Mouse (Mus musculus): ENCODE measurements around the gene Cracr2b.

Cracr2b gene

DNA sequence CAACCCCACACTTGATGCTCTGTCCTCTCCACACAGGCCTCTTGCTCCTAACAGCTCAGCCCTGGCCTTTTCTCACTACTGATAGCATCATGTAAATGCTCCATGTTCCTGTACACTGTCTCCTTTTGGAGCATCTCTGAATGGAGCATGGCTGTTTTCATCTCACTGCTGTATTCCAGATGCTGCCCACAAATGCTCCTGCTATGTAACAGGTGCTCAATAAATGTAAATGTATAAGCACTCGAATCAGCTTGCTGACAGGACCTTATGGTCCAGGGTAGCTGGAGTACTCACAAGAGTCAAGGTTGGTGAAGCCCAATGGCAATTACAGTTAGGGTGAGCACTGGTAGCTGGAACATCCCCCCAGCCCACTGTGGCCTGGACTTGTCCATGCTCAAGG lies 10.3 kb downstream of the Cracr2b start:
- DNase-seq: no peak

DNA sequence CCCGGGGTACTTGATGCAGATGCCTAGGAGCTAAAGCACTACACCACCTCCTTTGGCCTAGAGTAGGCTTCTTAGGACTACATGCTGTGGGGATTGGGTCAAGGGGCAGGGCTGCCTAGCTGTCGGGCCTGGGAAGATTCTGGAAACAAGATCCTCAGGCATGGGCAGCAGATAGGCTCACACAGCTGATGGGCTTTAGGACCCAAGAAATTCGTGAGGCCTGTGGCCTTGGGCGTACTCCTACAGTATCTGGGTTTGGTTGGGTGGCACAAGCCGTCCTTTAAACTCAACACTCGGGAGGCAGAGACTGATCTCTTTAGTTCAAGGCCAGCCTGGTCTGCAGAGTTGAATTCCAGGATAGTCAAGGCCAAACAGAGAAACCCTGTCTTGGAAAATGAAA lies 11.3 kb downstream of the Cracr2b start:
- no peak for DNase-seq

DNA sequence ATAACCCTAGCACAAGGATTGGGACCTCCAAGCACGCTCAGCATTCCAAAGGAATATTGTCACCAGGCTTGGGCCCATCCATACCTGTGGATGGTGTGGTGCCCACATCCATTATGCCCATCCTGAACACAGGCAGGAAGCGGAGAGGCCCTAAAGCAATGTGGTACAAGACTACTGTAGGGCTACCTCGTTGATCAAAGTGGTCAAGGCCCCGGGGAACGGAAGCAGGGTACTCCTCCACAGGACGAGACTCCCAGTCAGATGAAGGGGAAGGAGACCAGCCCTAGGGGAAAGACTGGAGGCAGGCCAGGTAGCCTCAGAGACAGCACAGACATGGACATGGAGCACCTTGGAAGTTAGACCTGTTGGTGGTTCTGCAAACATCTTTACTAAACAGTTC lies 11.9 kb downstream of the Cracr2b start:
- no peak for DNase-seq

DNA sequence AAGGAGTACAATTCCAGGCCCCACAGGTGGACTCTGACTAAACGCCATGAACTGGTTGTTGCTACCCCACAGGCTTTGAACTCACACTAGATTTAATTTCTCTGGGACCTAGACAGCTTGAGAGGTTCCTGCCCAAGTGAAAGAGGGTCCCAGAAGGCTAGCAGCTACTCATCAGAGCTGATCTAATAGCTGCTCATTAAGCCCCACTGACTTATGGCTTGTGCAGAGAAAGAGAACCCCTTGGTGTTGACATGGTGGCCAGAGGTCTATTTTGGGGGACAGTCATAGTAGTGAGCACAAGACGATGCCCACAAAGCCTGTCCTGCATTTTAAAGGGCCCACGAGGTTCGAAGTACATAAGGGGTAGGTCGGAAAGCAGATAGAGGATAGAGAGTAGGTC lies 13.3 kb downstream of the Cracr2b start:
- no peak for DNase-seq

DNA sequence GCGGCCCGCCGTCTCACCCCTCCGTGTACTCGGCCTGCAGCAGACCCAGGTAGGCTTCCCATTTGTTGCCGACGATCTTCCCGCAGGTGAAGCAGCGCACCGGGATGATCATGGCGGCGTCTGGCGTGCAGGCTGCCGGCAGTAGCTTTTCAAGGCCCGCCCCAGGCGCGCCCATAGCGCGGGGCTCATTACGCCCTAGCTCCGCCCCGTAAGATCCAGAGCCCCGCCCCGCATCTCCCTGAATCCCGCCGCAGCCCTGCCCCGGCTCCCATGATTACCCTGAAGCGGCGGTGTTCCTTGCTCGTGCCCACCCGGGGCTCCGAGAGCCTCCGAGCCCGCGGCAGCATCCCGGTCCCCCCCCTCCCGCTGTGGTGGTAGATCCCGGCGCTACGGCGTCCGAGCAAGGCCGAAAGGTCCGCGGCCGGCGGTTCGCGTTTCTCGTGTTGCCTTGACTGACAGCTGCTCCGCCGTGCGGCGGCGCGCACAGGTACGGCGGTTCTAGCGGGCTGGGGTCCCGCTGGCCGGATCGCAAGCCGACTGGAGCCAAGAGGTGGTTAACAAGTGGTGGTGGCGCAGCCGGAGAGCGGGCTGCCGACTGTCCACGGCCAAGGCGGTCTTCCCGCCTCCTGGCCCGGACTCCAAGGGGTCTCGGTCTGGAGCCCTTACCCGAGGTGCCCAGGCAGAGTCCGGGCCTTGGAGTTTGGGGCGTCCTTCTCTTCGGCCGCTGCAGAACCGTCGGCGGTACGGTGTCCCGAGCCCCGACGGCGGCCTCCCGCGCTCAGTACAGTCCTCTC lies 14.3 kb downstream of the Cracr2b start, which contains the start of the genes Polr2l and Tspan4:
Gene Polr2l (minus strand): TSS at position 122 of the 794 bp plus-strand sequence.
Gene Tspan4 (plus strand): TSS at position 230 of the 794 bp plus-strand sequence.
- peak; percentile 80 to 87 for DNase-seq

DNA sequence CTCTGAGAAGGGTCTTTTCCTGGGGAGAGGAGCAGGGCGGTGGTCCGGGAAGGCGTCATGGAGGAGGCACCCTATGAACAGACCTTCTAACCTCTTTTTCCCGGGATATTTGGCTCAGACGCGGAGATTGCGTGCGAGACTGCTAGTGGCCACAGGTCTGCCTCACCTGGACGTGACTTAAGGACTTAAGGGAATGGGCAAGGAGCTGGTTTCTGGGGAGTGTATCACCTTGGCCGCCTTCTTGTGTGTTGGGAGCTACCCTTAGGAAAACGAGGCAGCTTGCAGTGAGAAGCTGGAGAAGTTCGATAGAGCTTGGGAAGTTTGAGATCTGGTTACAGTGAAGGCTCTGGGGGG lies 14.9 kb downstream of the Cracr2b start:
- DNase-seq: no peak

DNA sequence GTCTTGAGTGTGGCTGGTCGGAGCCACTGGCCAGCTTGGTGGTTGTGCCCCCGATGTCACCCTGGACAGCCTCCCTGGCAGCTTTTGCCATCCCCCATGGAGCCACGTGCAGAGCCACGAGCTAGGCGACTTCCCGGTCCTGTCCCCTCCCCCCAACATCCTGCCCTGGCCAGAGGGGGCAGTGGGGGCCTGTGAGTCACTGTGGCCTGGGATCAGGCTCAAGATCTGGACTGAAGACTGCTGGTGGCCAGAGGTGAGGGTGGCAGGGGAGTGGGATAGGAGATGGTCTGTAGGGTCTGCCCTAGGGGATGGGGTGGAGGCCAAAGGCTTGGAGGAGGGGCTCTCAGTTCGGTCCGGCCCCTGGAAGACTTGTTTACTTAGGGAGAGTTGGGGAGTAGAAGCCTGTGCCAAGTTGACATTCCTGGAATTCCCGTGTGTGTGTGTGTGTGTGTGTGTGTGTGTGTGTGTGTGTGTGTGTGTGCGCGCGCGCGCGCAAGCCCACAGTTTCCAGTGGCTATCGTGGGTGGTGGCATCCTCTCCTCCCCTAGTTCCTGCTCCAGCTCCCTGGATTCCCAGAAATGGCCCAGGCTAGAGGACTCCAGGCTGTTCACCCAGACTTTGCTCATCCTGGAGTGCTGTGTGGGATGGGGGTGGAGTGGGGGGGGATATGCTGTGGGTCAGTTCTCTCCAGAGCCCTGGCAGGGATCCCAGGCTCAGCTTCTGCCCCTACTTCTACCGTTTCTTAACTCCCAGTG lies 15.5 kb downstream of the Cracr2b start:
- peak; percentile 93 to 94 for DNase-seq

DNA sequence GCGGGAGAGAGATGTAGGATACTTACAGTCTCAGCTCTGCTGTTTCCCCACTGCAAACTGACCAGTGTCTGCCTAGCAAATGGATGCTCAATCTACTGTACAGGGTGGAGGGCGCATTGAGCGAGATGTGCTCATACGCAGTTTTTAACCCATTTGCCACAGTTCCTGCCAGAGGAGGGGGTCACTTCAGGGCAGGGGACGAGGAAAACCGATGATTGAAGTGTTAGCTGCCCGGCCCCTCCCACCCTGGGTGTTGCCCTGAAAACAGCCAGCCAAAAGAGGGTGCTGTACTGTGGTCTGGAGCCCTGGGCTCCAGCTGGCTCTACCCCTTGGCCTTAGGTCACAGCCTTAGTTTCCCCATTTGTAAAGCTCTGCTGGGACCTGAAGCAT lies 16.1 kb downstream of the Cracr2b start:
- DNase-seq: no peak

DNA sequence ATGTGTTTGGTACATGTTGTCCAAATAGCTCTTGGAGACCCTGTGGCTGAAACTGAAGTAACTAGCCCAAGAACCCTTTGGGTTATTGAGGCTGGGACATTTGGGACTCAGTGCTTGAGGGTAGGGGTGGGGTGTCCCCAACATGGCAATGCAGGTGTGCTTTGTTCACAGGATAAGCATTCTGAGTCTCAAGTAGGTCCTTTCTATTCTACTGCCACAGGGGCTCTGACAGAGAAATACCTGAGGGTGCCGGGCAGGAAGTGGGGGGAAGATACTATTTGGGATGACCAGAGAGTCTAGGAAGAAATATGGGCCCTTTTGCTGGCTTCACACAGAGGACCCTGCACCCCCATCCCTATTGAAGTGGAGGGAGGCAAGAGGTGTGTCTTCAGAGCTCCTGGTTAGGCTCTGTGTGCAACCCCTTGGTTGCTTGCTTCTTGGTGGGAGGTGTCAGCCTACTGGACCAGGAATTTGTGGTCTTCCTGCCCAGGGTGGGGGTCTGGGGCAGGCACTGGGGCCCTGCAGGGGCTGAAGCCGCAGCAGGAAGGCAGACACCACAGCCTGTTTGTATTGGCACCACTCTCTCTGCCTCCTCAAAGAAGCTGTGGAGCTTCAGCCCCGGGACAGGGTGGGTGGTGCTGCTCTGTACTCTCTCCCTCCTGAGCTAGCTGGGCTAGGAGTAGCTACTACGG lies 16.8 kb downstream of the Cracr2b start:
- peak in 1 of 2 experiments; percentile 35 for DNase-seq

DNA sequence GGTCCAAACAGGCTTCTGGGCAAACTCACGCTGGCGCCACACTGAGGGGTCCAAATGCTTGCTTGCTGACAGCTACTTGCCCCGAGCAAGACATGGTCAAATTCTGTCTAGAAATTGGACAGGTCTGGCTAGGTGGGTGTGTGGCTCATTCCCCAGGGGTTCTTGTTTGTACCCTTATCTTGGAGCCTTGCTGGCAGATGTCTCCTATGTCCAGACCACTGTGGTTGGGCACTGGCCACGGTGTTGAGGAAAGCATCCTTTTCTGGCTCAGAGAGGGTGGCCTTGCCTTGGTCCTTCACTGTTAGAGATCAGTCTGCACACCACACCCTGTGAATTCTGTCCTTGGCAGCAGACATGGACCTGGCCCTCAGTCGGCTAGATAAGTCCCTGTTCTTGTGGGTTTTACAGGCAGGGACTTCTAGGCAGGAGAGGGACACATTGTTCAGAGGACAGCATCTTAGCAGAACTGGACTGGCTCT lies 17.4 kb downstream of the Cracr2b start:
- DNase-seq: no peak

DNA sequence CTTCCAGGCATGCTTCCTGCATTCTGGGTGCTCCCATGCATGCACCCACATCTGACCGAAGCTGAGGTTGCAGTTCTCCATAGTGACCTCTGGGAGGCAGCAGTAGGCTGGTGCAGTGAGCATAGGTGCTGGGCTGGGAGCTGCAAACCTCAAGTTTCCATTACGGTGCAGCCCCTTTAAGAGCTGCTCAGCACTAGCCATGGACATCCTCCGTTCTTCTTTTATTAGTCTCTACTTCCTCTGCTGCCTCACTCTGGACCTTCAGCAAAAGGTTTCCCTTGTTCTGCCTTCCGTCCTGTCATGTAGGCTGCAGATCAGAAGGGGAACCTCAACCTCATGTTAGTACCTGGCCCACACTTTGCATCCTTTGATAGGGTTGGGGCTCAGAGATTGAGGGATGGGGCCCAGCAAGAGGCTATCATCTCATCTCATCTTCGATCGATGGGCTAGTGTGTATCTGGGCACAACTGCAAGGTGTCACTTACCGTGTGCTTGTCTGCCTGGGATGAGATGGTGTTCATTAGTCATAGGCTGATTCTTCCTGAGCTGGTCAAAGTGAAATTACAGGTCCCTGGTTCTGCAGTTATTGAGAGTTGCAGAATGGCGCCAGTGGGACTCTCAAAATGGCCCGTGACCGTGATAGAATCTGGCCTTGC lies 20.1 kb downstream of the Cracr2b start:
- peak; percentile 71 to 75 for DNase-seq

DNA sequence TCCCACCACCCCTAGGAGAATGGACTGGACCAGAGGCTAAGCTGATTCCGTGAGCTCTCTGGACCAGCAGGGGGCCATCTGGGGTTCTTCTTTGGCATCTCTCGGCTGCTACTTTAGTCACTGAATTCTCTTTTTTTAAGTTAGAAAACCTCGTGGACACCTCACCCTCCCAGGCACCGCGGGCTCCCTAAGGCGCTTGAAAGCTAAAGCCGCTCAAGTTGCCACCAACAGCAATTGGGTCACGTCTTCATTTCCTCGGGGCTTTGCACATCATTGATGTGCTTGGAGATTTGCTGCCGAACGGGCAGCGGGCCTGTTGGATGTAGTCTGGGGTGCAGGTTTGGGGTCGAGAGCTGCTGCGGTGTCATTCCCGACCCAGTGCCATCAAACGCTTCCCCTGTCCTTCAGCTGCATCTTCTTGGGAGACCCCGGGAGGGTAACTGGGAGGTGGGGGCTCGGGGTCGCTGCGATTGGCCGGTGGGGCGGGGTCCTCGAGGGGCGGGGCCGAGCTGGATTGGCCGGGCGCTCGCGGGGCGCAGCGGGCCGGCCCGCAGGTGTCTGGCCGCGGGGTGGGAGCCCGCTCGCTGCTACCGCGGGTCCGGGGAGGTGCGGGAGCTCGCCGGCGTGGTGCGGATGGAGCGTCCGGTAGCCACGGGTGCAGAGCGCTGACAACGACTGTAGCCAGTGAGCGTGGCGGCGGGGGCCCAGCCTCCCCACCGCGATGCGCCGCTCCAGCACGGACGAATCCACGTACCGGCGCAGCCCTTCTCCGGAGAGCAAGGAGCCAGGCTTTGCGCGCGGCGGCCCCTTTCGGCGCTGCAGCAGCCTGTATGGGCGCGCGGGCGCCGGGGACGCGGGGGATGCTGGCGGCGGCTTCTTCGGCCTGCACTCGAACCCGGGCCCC lies 20.9 kb downstream of the Cracr2b start:
- peak in 1 of 2 experiments; percentile 52 for DNase-seq

DNA sequence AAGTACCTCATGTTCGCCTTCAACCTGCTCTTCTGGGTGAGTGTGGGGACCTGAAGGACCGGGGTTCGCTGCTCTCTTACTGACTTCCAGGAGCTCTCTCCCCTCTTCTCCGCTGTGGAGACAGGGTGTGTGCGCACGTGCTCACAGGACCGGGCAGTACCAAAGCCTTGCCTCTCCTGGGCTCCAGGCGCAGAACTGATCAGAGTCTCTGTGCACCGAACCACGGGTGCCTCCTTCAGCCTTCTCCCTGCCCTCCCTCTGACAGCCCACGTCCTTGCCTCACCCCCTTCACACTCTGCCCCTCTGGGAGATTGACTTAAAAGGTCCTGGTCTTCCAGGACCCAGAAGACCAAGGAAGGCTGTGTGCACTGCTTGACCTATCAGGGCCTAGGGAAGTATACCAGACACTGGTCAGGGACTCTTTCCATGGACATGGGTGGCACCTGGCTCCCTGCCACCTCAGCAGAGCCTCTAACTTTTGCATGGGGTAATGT lies 21.7 kb downstream of the Cracr2b start:
- no peak for DNase-seq

DNA sequence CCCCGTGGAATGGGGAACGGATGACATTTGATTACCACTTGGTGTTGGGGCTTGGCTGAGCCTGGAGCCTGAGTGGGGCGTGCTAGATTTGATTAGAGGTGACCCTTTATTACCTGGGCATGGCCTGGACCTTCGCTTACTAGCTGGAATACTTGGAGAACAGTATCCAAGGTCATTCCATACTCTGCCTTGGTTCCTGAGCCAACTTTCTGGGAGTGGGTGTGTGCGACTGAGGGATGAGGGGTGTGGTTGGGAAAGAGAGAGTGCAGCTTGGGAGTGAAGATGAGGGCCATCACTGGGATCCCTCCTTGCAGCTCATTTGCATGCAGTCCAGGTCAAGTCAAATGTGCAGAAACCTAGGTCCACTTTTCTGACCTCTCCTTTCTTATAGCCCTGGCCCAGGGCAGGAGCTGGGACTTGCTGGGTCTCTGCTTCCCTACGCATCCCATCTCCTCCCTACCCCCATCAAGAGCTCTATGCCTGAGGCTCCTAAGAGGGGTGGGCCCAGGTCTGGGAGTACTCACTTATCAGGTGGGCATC lies 22.3 kb downstream of the Cracr2b start:
- DNase-seq: no peak

DNA sequence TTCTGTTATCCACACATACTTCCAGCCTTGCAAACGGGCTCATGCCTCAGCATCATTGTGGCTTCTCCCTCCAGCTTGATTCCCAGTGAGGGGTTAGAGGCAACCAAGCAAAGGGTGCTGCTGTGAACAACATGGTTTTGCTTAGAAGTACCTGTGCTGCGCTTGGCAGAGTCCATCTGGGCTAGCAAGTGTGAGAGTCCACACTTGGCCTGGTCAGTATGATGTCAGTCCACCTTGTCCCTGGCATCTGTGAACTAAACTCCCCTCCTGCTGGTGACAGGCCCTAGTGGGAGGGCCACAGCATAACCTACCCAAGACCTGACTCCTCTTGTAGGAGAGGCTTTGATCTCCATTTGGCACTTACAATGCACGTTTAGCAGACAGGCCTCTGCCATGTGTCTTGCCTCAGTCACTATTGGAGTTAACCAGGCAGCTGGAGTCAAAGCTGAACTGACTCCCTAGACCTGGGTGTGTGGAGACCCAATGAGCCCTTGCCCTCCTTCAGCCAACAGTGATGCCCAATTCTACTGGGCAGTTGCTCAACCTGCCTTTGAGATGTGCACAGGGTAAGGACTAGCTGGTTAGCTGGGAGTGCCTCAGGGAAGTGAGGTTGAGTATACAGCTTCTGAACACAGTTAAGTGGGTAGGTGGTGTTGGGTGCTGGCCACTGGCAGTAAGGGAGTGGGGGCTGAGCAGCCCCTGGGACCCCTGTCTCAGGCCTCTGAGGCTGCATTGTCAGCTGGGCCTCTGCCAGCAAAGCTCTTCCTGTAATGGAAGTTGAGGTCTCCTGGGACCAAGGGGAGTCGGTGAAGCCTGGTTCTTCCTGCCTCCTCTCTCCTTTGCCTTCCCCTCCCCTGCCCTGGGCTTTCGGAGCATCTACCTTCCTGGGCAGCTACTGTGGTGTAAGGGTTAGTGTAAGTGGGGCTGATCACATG lies 23.6 kb downstream of the Cracr2b start:
- DNase-seq: no peak

DNA sequence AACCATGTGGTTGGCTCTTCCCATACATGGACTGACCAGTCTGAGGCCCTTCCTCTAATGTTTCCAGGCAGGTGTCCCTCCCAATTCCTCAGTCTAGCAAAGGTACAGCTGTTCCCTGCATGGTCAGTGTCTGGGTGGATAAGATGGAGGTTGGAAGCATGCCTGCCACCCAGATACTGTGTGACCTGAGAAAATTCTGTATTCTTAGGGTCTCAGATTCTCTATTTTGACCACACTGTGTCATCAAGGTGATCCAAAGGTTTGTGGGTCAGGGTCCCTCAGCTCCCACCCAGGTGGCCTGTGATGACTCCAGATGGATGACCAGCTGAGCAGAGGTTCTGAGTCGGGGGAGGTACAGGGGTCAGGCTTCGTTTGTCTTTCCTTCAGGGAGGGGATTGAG lies 24.3 kb downstream of the Cracr2b start:
- no peak for DNase-seq

DNA sequence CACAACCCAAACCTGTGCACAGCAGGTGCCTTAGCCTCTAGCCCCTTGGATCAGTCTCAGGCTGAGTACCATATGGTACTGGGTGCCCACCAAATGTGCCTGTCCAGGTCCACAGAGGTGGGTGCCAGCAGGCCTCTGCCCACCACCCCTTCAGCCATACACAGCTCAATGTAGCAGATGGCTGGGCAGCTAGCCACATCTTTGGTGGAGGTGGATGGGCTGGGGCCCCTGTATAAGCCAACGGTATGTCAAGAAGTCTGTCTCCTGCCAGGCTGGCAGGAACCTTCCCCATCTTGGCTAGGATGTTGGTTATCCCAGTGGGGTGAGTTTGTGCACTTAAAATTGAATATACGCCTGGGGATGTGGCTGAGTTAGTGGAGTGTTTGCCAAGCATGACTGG lies 24.7 kb downstream of the Cracr2b start:
- DNase-seq: no peak

DNA sequence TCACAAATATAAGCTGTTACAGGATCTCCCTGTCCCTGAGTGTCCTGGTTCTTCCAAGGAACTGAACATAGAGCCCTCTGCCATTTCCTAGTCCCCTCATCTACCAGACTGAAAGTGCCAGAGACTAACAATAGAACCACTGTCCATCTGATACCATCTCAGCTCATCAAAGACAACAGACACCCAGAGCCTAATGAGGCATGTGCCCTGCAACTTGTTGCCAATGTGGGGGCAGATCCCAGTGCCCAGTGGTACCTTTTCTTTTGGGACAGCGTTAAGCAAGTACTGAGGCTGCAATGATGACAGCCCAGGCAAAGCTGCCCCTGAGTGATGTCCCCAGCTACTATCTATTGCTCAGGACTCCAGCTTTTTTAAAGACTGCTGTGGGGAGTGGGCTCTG lies 25.3 kb downstream of the Cracr2b start:
- no peak for DNase-seq

DNA sequence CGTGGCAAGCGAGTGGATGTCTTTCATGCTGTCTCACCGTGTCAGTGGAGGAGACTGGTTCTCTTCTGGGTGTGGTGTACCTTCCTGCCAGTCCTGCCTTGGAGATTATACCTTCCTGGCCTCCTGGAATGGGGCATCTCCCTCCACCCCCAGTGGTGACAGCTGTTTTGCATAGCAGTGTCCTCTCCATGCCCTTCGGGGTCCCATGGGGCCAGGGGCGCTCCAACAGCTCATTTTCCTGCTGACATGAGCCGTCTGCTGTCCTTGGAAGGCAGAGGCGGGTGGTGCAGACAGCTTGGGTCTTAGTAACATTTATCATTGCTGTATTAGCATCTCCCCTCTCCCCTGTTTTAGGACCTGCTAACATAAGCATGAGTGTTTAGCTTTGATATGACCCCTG lies 26.2 kb downstream of the Cracr2b start:
- no peak for DNase-seq

DNA sequence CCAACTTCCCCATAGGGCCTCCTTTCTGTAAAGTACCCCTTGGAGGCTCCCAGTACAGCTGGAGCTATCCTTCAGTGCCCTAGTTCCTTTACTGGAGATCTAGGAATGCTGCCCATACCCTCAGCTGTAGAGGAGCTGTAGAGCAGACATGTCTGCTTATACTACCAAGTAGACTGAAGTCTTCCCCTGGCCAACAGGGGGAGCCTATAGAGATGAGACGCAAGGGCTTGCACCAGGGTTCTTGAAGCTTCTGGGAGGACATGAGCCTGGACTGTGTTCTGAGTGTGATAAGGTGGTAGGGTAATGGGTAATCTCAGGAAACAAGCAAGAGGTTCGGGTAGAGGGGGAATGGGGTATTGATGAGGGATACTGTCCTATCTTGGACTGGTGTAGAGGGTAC lies 30.3 kb downstream of the Cracr2b start:
- DNase-seq: no peak

All from kidney, adult 8-10 months (tissue).